Mouse (Mus musculus): ENCODE data around the gene Rundc3a.
"Not testable (repeated sequence)": the region's sequence is repeated elsewhere in the genome, so short reads cannot be mapped to it uniquely, and the experiment has no call there.

Rundc3a gene

GRCm38 (mm10) chr11:102393238-102393634, at the start of gene Rundc3a:
Gene Rundc3a, plus strand, starts transcription at chr11:102393403.
- peak; percentile 95 for DNase-seq

GRCm38 (mm10) chr11:102344458-102344857, 48.7 kb upstream of the Rundc3a start:
- no peak for DNase-seq

- DNase-seq = no peak
Observed at GRCm38 (mm10) chr11:102346926-102347325, 46.3 kb upstream of the Rundc3a start.

GRCm38 (mm10) chr11:102347683-102348082, 45.5 kb upstream of the Rundc3a start:
- peak; percentile 84 for DNase-seq

GRCm38 (mm10) chr11:102348101-102348585, 45.1 kb upstream of the Rundc3a start:
- DNase-seq = peak; percentile 80

- no peak for DNase-seq
Observed at GRCm38 (mm10) chr11:102348771-102349170, 44.4 kb upstream of the Rundc3a start.

GRCm38 (mm10) chr11:102349189-102349954, 43.8 kb upstream of the Rundc3a start:
- DNase-seq = no peak

- no peak for DNase-seq
Observed at GRCm38 (mm10) chr11:102350416-102350815, 42.8 kb upstream of the Rundc3a start.

GRCm38 (mm10) chr11:102350981-102351523, 42.2 kb upstream of the Rundc3a start:
- peak; percentile 80 for DNase-seq

GRCm38 (mm10) chr11:102352378-102352777, 40.8 kb upstream of the Rundc3a start:
- peak; percentile 86 for DNase-seq

- peak; percentile 77 for DNase-seq
Observed at GRCm38 (mm10) chr11:102353021-102353431, 40.2 kb upstream of the Rundc3a start.

GRCm38 (mm10) chr11:102355501-102355900, 37.7 kb upstream of the Rundc3a start:
- no peak for DNase-seq

GRCm38 (mm10) chr11:102356190-102356589, 37.0 kb upstream of the Rundc3a start:
- peak; percentile 74 for DNase-seq

- peak; percentile 80 for DNase-seq
Observed at GRCm38 (mm10) chr11:102356636-102357350, 36.4 kb upstream of the Rundc3a start.

- no peak for DNase-seq
Observed at GRCm38 (mm10) chr11:102358365-102358764, 34.8 kb upstream of the Rundc3a start.

- peak; percentile 81 for DNase-seq
Observed at GRCm38 (mm10) chr11:102361776-102362495, 31.3 kb upstream of the Rundc3a start.

GRCm38 (mm10) chr11:102363623-102364022, 29.6 kb upstream of the Rundc3a start:
- DNase-seq = peak; percentile 88

GRCm38 (mm10) chr11:102364570-102365371, 28.4 kb upstream of the Rundc3a start:
- peak; percentile 84 for DNase-seq

GRCm38 (mm10) chr11:102365699-102366098, 27.5 kb upstream of the Rundc3a start:
- DNase-seq = no peak

- DNase-seq = not testable (repeated sequence)
Observed at GRCm38 (mm10) chr11:102366103-102366502, 27.1 kb upstream of the Rundc3a start, which contains the start of gene Slc4a1. Gene Slc4a1, minus strand, starts transcription at chr11:102366203.

GRCm38 (mm10) chr11:102367504-102368280, 25.5 kb upstream of the Rundc3a start:
- peak; percentile 85 for DNase-seq
